Mouse (Mus musculus) adrenal gland, postnatal 36 days (tissue): ENCODE results near the gene Qrich1. TPM values are rescaled to one million over a fixed set of nuclear protein-coding genes. Genes with fewer than 3 reads are reported as not detected.

ENCODE experiments used
- DNase-seq, 2 experiments: peaks; one replicate each; pipeline ENCODE4 v3.0.0; 2021; ENCODE audit warnings: mixed read lengths in 1 of 2
- long read RNA-seq, 2 experiments: library from polyadenylated mRNA; stranded (forward); transcript quantifications; one replicate each; pipeline ENCODE4 v2.0.0; 2021; ENCODE audit warnings: borderline sequencing depth in 2 of 2
- total RNA-seq, 2 experiments: library from RNA; stranded (reverse); gene quantifications; 2 replicates each; pipeline ENCODE4 v1.2.3; 2021

Qrich1 gene
- 100 to 1,000 TPM; 106 to 125 TPM for total RNA-seq
- long read RNA-seq, experiment 1, transcript Qrich1-202 (10 exons, 3,040 nt) = major isoform, 10 of 47 reads
- long read RNA-seq, experiment 1, partial matches to known transcripts = 19 of 47 reads
- long read RNA-seq, experiment 1, other reads (novel, unspliced or antisense) = 15 of 47 reads
- long read RNA-seq, experiment 2, transcript Qrich1-202 (10 exons, 3,040 nt) = major isoform, 5 of 17 reads
- long read RNA-seq, experiment 2, partial matches to known transcripts = 4 of 17 reads
- long read RNA-seq, experiment 2, other reads (novel, unspliced or antisense) = 6 of 17 reads

DNA sequence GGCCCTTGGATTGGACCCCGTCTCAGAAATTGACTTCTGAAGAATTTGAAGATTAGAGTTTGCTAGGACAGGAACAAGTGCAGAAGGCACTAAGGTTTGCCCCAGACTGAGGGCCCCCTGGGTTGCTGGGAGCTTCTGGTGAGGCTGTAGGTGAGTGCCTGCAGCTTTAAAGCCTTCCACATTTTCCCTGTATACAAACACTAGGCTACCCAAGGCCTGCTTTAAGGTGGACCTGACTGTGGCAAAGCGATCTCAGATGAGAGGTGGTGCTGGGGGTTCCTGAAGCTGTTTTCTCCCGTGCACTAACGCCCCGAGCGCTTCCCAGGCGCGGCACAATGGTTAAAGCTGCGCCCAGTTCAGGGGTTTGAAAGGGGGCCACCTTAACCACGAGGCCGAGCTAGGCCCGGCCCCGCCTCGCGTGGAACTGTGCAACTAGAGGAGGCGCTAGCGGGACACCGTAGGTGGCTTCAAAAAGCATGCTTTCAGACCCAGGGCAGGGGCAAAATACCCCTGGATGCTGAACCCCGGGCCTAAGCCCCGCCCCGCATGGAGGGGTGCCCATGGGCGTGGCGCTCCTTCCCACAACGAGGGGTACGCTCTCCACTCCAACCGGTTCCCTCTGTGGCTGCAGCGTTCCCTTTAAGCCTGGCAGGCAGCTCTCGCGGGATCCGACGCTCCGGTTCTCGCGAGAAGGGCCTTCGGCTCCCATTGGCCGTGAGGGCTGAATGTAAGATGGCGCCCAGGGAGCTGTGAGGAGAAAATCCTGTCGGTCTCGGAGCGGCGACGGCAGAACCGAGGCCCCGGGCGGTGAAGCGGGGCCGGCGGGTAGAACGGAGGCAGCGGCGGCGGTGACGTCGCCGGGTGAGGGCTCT, at the start of gene Qrich1:
Gene Qrich1, plus strand, starts transcription at position 427 of the 872 bp plus-strand sequence.
- DNase-seq = peak; percentile 94 to 95

GRCm38 (mm10) chr9:108469430-108469829, 47.2 kb upstream of the Qrich1 start:
- no peak for DNase-seq

- no peak for DNase-seq
These were observed 46.8 kb upstream of the Qrich1 start for GRCm38 (mm10) chr9:108469845-108470244.

GRCm38 (mm10) chr9:108474528-108474927, 42.1 kb upstream of the Qrich1 start:
- no peak for DNase-seq

- DNase-seq = peak; percentile 84 to 88
These were observed 37.9 kb upstream of the Qrich1 start for GRCm38 (mm10) chr9:108478638-108479156.

GRCm38 (mm10) chr9:108479241-108479640, 37.4 kb upstream of the Qrich1 start:
- DNase-seq = no peak

GRCm38 (mm10) chr9:108479721-108480351, 36.8 kb upstream of the Qrich1 start, which contains the start of gene Lamb2:
Gene Lamb2, plus strand, starts transcription at chr9:108479736.
- peak; percentile 36 to 50 for DNase-seq

DNA sequence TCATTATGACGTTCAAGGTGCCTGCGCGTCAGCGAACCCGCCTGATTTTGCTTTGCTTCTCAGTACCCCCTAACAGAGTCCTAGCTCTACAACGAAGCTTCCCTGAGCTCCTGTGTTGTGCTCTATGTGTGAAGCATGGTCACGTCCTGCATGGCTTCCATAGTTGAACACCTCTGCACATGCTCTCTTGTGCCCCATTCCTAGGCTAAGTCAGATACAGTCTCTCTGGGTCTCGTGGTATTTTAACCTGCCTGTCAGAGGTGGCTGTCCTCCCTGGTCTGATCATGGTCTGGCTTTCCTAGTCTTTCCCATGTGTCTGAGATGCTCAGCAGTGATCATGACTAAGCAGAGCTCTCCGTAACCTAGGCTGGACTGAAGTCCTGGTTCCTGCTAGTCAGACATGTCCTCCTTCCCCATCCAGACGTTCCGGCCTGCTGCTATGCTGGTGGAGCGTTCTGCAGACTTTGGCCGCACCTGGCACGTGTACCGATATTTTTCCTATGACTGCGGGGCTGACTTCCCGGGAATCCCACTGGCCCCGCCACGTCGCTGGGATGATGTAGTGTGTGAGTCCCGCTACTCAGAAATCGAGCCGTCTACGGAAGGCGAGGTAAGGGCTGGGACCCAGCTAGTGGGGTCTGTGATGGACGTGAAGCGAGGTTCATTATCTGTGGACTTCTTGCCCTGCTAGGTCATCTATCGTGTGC, 35.6 kb upstream of the Qrich1 start:
- no peak for DNase-seq

DNA sequence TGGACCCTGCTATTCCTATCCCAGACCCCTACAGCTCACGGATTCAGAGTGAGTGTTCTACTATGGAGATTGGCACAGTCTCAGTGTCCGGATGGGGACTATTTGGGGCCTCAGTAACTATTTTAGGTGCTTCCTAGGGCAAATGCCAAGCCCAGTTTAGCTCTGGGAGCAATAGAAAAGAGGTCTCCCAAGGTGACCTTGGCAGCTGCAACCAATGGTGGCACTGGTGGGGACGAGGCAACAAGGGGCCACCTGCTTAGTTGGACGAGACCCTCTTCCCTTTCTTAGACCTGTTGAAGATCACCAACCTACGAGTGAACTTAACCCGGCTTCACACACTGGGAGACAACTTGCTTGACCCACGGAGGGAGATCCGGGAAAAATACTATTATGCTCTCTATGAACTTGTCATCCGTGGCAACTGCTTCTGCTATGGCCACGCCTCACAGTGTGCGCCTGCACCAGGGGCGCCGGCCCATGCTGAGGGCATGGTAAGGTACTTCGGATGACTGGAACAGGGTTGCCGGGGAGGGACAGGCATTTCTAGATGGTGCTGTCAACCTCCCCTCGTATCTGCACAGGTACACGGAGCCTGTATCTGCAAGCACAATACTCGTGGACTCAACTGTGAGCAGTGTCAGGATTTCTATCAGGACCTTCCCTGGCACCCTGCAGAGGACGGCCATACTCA, 34.9 kb upstream of the Qrich1 start:
- DNase-seq = no peak

- DNase-seq = no peak
These were observed 33.4 kb upstream of the Qrich1 start for GRCm38 (mm10) chr9:108483051-108483790.

DNA sequence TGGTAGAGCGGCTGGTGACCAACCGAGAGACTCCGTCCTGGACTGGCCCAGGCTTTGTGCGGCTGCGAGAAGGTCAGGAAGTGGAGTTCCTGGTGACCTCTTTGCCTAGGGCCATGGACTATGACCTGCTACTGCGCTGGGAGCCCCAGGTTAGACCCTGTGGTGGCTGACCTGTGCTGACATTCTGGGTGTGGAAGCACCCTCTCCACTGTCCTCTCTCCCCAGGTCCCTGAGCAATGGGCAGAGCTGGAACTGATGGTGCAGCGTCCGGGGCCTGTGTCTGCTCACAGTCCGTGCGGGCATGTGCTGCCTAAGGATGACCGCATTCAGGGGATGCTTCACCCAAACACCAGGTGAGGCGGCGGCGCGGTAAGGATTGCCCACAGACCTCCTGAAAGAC, 32.6 kb upstream of the Qrich1 start:
- DNase-seq = no peak

- DNase-seq = no peak
These were observed 31.2 kb upstream of the Qrich1 start for GRCm38 (mm10) chr9:108485301-108485875.

- DNase-seq = no peak
These were observed 29.6 kb upstream of the Qrich1 start for GRCm38 (mm10) chr9:108486973-108487530.

DNA sequence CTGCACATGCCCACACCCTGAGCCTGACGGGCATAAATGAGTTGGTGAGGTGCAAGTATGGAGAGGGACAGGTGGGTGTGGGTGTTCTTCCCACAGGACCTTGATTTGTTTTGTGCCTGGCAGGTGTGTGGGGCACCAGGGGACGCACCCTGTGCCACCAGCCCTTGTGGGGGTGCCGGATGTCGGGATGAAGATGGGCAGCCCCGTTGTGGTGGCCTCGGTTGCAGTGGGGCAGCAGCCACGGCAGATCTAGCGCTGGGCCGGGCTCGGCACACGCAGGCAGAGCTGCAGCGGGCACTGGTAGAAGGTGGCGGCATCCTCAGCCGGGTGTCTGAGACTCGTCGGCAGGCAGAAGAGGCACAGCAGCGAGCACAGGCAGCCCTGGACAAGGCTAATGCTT, 28.2 kb upstream of the Qrich1 start:
- no peak for DNase-seq

DNA sequence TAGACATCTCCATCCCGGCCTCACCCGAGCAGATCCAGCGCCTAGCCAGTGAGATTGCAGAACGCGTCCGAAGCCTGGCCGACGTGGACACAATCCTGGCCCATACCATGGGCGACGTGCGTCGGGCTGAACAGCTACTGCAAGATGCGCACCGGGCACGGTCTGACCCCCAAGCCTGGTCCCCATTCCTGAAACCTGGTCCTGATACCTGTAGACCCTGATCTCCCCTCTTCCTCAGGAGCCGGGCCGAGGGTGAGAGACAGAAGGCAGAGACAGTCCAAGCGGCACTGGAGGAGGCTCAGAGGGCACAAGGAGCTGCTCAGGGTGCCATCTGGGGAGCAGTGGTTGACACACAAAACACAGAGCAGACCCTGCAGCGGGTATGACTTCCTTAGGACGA, 27.4 kb upstream of the Qrich1 start:
- no peak for DNase-seq

- DNase-seq = no peak
These were observed 26.7 kb upstream of the Qrich1 start for GRCm38 (mm10) chr9:108489702-108490558.

DNA sequence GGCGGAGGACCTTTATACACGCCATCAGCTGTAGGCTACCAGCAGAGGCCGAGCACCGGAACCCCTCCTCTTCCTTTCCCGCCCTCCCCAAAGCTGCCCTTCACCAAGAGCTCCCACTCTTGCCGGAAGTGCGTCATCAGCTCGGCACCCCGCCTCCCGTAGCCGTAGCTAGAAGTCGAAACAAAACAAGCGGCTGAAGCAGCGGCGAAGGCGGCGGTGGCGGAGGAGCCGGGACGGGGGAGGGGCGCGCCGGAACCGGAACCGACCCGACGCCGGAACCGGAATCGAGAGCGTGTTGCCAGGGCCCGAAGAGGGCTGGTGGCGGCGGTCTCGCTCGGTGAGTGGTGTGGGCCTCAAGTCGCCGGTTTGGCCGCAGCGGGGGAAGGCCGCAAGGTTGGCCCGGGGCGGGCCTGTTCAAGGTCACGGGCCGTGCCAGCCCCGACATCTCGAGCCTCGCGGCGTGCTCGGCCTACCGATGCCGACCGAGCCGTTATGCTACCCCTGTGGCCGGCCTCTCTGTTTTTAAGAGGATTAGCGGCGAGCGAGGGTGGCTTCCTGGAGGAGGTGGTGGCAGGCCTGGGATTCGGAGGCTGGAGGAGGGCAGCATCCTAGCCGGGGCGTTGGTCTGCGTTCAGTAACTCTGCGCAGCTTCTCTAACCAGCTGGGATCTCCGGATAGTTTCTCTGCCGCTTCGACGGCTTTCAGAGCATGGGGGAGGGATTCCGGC, 25.9 kb upstream of the Qrich1 start, which contains the start of gene Usp19:
Gene Usp19, plus strand, starts transcription at position 44 of the 727 bp plus-strand sequence.
- peak; percentile 97 to 98 for DNase-seq

- no peak for DNase-seq
These were observed 25.4 kb upstream of the Qrich1 start for GRCm38 (mm10) chr9:108491286-108491580.
